Mouse (Mus musculus) mouse embryonic stem cell (cell line): ENCODE data around the gene Slc4a4.

Experiments
- in situ Hi-C, 2 experiments: fragments of 300-500 bp; cut with MboI; formaldehyde crosslinking; loops; 1 replicate in 1 of 2; 3 replicates in 1 of 2; pipeline ENCODE4 v1.14.3; 2019 to 2020; ENCODE audit warnings: low sequenced_read_pairs in 2 of 2, low pct_unique_long_range_greater_than_20kb in 1 of 2, mixed read lengths in 1 of 2; ENCODE audit not compliant: unreplicated experiment in 1 of 2

Slc4a4 gene

GRCm38 (mm10) chr5:89194654-89195053, 308.0 kb downstream of the Slc4a4 start:
- in situ Hi-C loops, result no loop called here

GRCm38 (mm10) chr5:89198501-89198900, 311.9 kb downstream of the Slc4a4 start:
- in situ Hi-C loops, result no loop called here

DNA sequence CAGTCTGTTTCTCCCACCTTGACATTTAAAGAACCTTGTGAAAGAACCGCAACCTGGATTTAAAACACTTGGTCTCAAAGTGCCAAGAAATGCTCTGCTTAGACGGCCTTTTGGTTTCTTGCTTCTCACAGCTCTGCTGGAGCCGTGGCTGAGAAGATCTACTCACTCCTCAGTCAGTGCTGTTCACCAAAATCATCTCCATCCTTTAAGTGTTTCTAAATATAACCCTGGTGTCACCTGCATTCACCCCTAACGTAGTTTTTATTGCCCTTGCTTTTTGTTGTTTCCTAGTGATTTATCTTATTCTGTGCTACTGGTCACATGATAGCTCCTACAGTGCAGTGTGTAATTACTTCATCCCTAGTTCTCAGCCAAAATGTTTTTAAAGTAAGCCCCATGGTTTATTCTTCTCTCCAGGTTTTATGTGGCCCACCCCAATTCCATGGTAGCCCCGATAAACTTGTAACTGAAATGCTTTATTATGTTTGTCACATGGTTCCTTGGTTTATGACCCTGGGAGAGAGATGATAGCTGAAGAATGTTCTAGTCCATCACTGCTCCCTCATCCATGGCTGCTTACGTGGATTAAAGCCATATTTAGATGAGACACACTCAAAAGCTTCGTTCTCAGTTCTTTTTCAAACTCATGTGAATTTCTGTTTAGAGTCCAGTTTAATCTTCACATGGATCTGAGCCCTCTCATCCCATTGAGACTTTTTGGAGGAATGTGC, 323.5 kb downstream of the Slc4a4 start:
- in situ Hi-C loops, result loop anchor here in 1 of 2 experiments (25.0 kb wide), 1 partner anchor 423 kb away; no protein-coding TSS in a partner anchor

- in situ Hi-C loops, result loop anchor here in 1 of 2 experiments (25.0 kb wide), 1 partner anchor 424 kb away; no protein-coding TSS in a partner anchor
These were observed 324.4 kb downstream of the Slc4a4 start for GRCm38 (mm10) chr5:89211057-89211456.

- in situ Hi-C loops, result loop anchor here in 1 of 2 experiments (25.0 kb wide), 1 partner anchor 431 kb away; no protein-coding TSS in a partner anchor
These were observed 331.6 kb downstream of the Slc4a4 start for GRCm38 (mm10) chr5:89218222-89218621.

DNA sequence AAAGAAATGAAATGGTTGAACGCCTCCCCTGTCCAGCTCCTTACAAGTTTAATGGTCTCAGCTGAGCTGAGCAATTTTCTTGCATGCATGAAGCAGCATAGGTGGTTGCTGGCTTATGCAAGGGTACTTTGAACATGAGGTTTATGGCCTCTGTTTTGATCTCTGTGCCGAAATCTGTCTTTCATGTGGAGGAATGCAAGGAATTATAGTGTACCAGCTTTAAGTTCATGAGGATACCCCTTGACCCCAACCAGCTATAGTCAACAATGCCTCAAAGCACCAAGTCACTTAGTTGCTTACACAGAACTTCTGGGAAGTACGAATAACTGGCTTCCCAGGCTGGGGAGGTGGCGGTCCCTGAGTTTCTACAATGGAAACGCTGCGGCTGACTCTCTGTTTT, 332.1 kb downstream of the Slc4a4 start:
- in situ Hi-C loops, result loop anchor here in 1 of 2 experiments (25.0 kb wide), 1 partner anchor 431 kb away; no protein-coding TSS in a partner anchor

- in situ Hi-C loops, result loop anchor here in 1 of 2 experiments (10.0 to 25.0 kb wide), 3 partner anchors 163 to 434 kb away; no protein-coding TSS in a partner anchor
These were observed 335.0 kb downstream of the Slc4a4 start for GRCm38 (mm10) chr5:89221658-89222057.

GRCm38 (mm10) chr5:89223061-89223740, 336.6 kb downstream of the Slc4a4 start:
- in situ Hi-C loops, result loop anchor here in 1 of 2 experiments (10.0 to 25.0 kb wide), 3 partner anchors 162 to 436 kb away; no protein-coding TSS in a partner anchor

- in situ Hi-C loops, result loop anchor here in 1 of 2 experiments (10.0 to 25.0 kb wide), 3 partner anchors 161 to 437 kb away; no protein-coding TSS in a partner anchor
These were observed 337.2 kb downstream of the Slc4a4 start for GRCm38 (mm10) chr5:89223744-89224368.

DNA sequence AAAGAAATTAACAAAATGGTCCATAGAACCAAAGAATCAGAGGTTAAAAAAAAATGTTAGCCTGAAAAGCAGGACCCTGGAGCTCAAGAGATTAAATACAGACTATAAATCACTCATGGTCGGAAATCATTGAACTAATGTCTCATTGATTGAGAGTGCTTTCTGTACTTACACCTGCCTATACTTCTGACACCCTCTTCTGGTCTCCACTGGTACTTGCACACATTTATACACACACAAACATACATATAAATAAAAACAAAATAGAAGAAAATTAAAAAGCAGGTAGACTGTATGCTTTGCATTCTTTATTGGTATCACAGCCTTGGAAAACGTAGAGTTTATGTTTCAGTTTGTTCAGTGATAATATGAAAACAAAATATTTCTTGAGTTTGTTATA, 341.3 kb downstream of the Slc4a4 start:
- in situ Hi-C loops, result loop anchor here in 1 of 2 experiments (10.0 kb wide), 2 partner anchors 157 to 323 kb away; no protein-coding TSS in a partner anchor

DNA sequence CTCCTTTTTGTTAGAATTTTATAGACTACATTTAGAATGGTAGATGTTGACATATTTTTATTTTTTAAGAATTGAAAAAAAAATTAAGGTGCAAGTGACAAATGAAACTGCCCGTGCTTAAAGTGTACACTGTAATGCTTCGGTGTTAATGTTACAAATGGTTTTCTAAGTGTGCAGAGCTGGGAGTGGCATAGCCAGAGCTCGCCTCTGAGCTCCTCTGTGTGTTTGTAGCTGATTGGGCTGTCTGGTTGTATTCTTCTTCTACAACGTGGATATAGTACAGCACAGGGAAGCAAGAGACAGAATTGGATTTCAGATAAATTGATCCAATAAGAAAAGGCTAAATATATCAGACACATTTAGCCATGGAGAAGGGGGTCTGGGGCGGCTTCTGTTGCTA, 343.0 kb downstream of the Slc4a4 start:
- in situ Hi-C loops, result loop anchor here in 1 of 2 experiments (10.0 kb wide), 2 partner anchors 155 to 325 kb away; no protein-coding TSS in a partner anchor

- in situ Hi-C loops, result no loop called here
These were observed 345.7 kb downstream of the Slc4a4 start for GRCm38 (mm10) chr5:89232313-89232712.

- in situ Hi-C loops, result no loop called here
These were observed 365.2 kb downstream of the Slc4a4 start for GRCm38 (mm10) chr5:89251806-89252205.

- in situ Hi-C loops, result no loop called here
These were observed 373.3 kb downstream of the Slc4a4 start for GRCm38 (mm10) chr5:89259804-89260492.

GRCm38 (mm10) chr5:89277049-89277448, 390.4 kb downstream of the Slc4a4 start:
- in situ Hi-C loops, result no loop called here

DNA sequence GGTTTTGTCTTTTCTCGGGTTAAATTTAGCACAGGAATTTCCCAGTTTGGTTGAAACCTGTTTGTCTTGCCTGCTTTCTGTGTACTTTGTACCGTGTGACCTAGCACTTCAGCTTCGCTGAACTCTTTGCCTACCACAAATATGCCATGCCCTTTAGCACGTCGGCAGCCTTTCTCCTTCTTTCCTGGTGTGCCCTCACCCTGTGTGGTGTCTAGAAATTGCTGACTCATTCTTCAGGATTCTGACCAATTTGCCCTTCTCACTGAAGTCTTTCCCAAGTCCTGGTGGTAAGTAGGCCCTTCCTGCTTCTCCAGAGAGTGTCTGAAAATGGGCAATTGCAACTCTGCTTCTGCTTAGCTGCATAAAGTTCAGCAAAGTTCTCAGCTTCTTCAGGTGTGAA, 391.0 kb downstream of the Slc4a4 start:
- in situ Hi-C loops, result no loop called here

GRCm38 (mm10) chr5:89278309-89278708, 391.7 kb downstream of the Slc4a4 start:
- in situ Hi-C loops, result no loop called here

- in situ Hi-C loops, result no loop called here
These were observed 393.8 kb downstream of the Slc4a4 start for GRCm38 (mm10) chr5:89280312-89280863.
